Mouse (Mus musculus) embryonic fibroblast, embryonic 13.5 days (primary cell): Measurements from ENCODE around the gene Gm28038. TPM values are rescaled to one million over a fixed set of nuclear protein-coding genes. Genes with fewer than 3 reads are reported as not detected.

ENCODE experiments used
- H3K27ac ChIP-seq: 2 replicates; pipeline ENCODE4 v1.5.1; 2012; ENCODE audit warnings: low read length, control low read depth, inconsistent platforms; ENCODE audit not compliant: insufficient read depth
- H3K4me1 ChIP-seq: 2 replicates; pipeline ENCODE4 v1.6.1; 2011; ENCODE audit warnings: low read length; ENCODE audit not compliant: control insufficient read depth, insufficient read depth
- H3K4me3 ChIP-seq: 2 replicates; pipeline ENCODE4 v1.5.1; 2011; ENCODE audit warnings: mild to moderate bottlenecking, control low read depth, low read length; ENCODE audit not compliant: insufficient read depth
- CTCF ChIP-seq: IDR thresholded peaks from 2 replicates; pipeline ENCODE4 v1.5.1; 2011; ENCODE audit warnings: mild to moderate bottlenecking, control low read depth, low read length, moderate library complexity, borderline replicate concordance; ENCODE audit not compliant: insufficient read depth
- POLR2A ChIP-seq: IDR thresholded peaks from 2 replicates; pipeline ENCODE4 v1.6.1; 2011; ENCODE audit warnings: low read depth, mild to moderate bottlenecking, control low read depth, low read length, moderate library complexity
- polyA plus RNA-seq: library from polyadenylated mRNA; stranded (reverse); fragments of >200 nt; gene quantifications from 2 replicates; pipeline ENCODE4 v1.2.4, GENCODE M21; 2011; ENCODE audit warnings: low read depth; ENCODE audit not compliant: missing spikeins, insufficient read length

Gm28038 gene
- polyA plus RNA-seq, 1 experiment: 57.8 TPM

DNA sequence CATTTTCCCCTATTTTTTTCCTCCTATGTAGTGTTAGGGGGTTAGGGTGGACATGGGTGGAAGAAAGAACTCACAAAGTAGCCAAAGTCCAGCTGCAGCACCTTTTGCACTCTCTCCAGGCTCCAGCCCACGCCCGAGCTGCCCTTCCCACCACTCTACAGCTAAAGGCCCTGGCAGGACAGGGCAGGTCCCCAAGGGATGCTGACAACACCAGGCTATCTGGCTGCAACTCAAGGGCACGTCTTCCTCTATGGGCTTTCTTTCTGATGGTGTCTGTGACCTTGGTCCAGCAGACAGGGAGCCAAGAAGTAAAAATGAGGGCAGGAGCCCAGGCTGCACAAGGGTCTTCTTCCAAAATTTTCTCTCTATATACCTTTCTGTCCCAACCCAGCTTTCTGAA is 808 bp downstream of the Gm28038 start:
- no peak overlapping the region for H3K4me3 ChIP-seq
- TF ChIP-seq POLR2A (no peak), CTCF (no peak)
- no peaks in the 10 kb centered on the region for H3K4me1 ChIP-seq
- no peak overlapping the region for H3K27ac ChIP-seq

DNA sequence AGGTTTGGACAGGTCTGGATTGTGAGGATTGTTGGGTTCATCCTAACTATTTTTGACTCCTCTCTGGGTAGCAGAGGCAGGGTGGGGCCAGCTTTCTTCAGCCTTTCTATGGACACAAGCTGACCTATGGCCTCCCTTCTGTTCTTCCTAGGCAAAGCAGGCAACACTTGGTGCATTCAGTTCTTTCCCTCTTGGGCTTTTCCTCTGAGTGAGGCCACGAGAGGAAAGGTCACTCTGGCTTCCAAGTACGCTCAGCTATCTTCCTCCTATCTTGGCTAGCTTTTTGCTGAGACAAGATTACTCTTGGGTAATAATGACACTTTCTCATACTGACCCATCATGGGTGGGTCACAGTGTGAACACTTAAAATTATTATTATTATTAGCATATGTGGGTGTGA is 2.4 kb downstream of the Gm28038 start:
- Histone ChIP-seq H3K27ac (no peak overlapping the region), H3K4me3 (no peak overlapping the region), H3K4me1 (no peaks in the 10 kb centered on the region)
- no peak; the same call in 1 of the 2 replicates for TF ChIP-seq POLR2A
- TF ChIP-seq CTCF: no peak

GRCm38 (mm10) chr2:30285004-30285403 is 4.2 kb downstream of the Gm28038 start:
- Histone ChIP-seq H3K27ac (no peak overlapping the region), H3K4me3 (peak overlapping the region; percentile 96), H3K4me1 (no peaks in the 10 kb centered on the region)
- no peak for TF ChIP-seq CTCF
- TF ChIP-seq POLR2A: no peak

GRCm38 (mm10) chr2:30285416-30286181 is 4.8 kb downstream of the Gm28038 start:
- TF ChIP-seq CTCF (no peak), POLR2A (no peak)
- H3K27ac ChIP-seq: no peak overlapping the region
- peak overlapping the region; percentile 96 for H3K4me3 ChIP-seq
- H3K4me1 ChIP-seq: no peaks in the 10 kb centered on the region

GRCm38 (mm10) chr2:30286192-30287026 is 5.6 kb downstream of the Gm28038 start, which contains the start of the genes Dolk and Nup188:
Dolk (minus strand) TSS chr2:30286334.
Nup188 (plus strand) TSS chr2:30286397.
- TF ChIP-seq CTCF: no peak
- TF ChIP-seq POLR2A: peak; percentile 92; the same call in 1 of the 2 replicates
- 0 out of 2 replicates have a peak within 1 kb of the TSS, but pooled peaks have one; percentile 29 for H3K27ac ChIP-seq

GRCm38 (mm10) chr2:30287027-30287373 is 6.2 kb downstream of the Gm28038 start:
- no peaks in the 10 kb centered on the region for H3K4me1 ChIP-seq
- H3K27ac ChIP-seq: 0 out of 2 replicates have a peak overlapping the region, but pooled peaks have one; percentile 29
- peak overlapping the region; percentile 96 for H3K4me3 ChIP-seq
- TF ChIP-seq POLR2A (no peak), CTCF (no peak)

More at GRCm38 (mm10) chr2:30286192-30287026, 5.6 kb downstream of the Gm28038 start, which contains the start of the genes Dolk and Nup188:
- H3K4me1 ChIP-seq: no peaks in the 10 kb centered on the region
- peak within 1 kb of the TSS; percentile 96 for H3K4me3 ChIP-seq

DNA sequence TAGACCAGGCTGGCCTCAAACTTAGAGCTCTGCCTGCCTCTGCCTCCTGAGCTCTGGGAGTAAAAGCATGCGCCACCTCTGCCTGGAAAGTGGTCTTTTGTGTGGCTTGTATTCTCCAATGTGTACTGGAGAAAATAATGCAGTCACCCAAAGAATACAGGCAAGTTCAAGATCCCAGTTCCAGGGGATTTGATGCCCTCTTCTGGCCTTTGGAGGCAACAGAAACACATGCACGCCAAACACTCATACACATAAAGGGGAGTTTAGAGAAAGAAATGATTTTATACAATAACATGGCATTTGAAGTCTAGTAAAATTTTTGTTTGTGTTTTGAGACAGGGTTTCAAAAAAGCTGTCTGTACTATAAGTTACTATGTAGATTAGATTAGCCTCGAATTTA is 18.7 kb downstream of the Gm28038 start:
- TF ChIP-seq CTCF: no peak
- TF ChIP-seq POLR2A: no peak
- Histone ChIP-seq H3K27ac (no peak overlapping the region), H3K4me1 (no peaks in the 10 kb centered on the region), H3K4me3 (no peak overlapping the region)

DNA sequence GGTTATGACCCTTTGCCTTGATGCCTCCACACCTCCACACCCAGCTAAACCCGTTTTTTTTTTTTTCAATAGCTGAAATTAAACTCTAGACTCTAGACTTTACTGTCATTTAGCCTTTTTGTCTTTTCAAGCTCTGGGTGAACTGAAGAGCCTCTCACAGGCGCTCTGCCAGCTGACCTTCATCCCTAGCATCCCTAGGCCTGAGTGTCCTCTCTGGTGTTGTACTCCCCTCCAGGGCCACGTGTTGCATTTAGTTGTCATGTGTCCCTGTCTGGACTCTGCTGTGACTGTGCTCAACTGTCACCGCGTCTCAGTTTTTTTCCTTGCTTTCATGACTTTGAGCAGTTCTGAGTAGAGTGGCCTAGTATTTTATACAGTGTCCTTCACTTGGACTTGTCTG is 19.1 kb downstream of the Gm28038 start:
- Histone ChIP-seq H3K4me3 (no peak overlapping the region), H3K27ac (no peak overlapping the region), H3K4me1 (no peaks in the 10 kb centered on the region)
- TF ChIP-seq POLR2A: no peak
- no peak for TF ChIP-seq CTCF

- TF ChIP-seq CTCF: no peak
- no peak for TF ChIP-seq POLR2A
Measured at GRCm38 (mm10) chr2:30306087-30306486, 25.2 kb downstream of the Gm28038 start.

More at GRCm38 (mm10) chr2:30306087-30306486, 25.2 kb downstream of the Gm28038 start:
- H3K4me1 ChIP-seq: no peaks in the 10 kb centered on the region
- H3K4me3 ChIP-seq: no peak overlapping the region
- no peak overlapping the region for H3K27ac ChIP-seq
